Comparison of ENCODE assay signal across 9 mouse cellular contexts in the genomic region with DNA sequence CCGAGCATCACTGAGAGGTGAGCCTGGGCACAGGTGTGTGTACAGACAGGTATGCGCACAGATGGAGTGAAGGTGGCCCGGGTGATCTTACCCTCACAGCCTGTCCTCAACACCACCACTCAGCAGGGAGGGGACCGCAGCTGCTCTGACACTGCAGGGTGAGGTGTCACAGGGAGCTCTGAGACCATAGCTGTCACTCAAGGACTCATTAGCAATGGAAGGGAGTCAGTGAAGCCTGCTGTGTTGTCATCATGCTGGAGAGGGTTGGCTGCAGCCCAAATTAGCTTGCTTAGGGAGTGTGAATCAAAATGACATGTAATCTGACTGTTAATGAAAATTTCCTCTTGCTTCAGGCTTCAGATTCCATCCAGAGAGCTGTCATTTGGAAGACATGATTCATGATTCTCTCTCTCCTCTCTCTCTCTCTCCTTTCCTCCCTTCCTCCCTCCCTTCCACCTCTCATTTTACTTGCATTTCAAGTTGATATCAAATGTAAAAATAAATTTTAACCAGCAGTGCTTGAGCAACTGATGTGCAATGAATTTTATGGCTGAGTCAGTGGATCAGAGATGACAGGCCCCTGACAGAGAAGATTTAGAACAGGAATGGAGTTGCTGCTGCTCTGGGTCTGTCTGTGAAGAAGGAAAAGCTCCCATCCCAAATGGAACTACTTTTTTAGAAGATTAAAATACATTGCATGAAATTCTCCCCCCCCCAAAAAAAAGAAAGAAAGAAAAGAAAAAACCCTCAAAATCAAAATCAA.
DNase-seq lines count a peak whose midpoint lies in the region; ATAC-seq lines count a peak whose summit lies in the region.
"Had no signal": no experiment of that assay in that cellular context is flagged by ENCODE, and none has a peak within 500 bp of the region (broad histone marks: within the 10 kb centered on the region; RNA-seq: fewer than 3 reads in every experiment).

No protein-coding gene starts in this region.

- WGBS in heart, embryonic 12.5 days: 40% methylated on average over 4 of the region's 4 CpGs

- H3K4me3 ChIP-seq in heart, embryonic 12.5 days: no peak overlapping the region
- H3K4me3 ChIP-seq: liver, embryonic 15.5 days had no signal

- no peak overlapping the region for H3K4me2 ChIP-seq in heart, embryonic 12.5 days
- H3K4me2 ChIP-seq: liver, embryonic 15.5 days had no signal

- no peak for ATAC-seq in heart, embryonic 12.5 days (ENCODE audit: insufficient number of reproducible peaks, low FRiP score)

- no peaks in the 10 kb centered on the region for H3K9me3 ChIP-seq in heart, embryonic 12.5 days (replicated peaks)
- H3K9me3 ChIP-seq: liver, embryonic 15.5 days had no signal

- peak; percentile 79 for DNase-seq in heart, adult 11 months
- DNase-seq in adrenal gland, postnatal 14 days: peak; percentile 54
- peak; percentile 11 to 17 for DNase-seq in frontal cortex, postnatal 36 days (ENCODE audit: low spot score in 2 of 2)
- peak; percentile 9 for DNase-seq in mesoderm, embryonic 11.5 days (ENCODE audit: low read depth, low spot score)
- DNase-seq in thymus, postnatal 14 days: no peak
- DNase-seq in ovary, adult 18-20 months (ENCODE audit: low spot score): no peak
- DNase-seq in gastrocnemius, postnatal 10 days: no peak

- no peaks in the 10 kb centered on the region for H3K36me3 ChIP-seq in heart, embryonic 12.5 days
- H3K36me3 ChIP-seq: liver, embryonic 15.5 days had no signal

- H3K4me1 ChIP-seq in heart, embryonic 12.5 days (replicated peaks): 0 out of 2 replicates have a peak, but pooled peaks cover 4% of the 10 kb centered on the region
- H3K4me1 ChIP-seq: liver, embryonic 15.5 days had no signal

- no peak overlapping the region for H3K27ac ChIP-seq in heart, embryonic 12.5 days (ENCODE audit: poor library complexity, severe bottlenecking)
- H3K27ac ChIP-seq: liver, embryonic 15.5 days had no signal

- no peaks in the 10 kb centered on the region for H3K27me3 ChIP-seq in heart, embryonic 12.5 days (replicated peaks)
- H3K27me3 ChIP-seq: liver, embryonic 15.5 days had no signal

- H3K9ac ChIP-seq in heart, embryonic 12.5 days: no peak overlapping the region
- H3K9ac ChIP-seq: liver, embryonic 15.5 days had no signal

Comparison
In these comparisons a context has a peak if more than half of its experiments do, and no peak if none do; other contexts are left out.
1. DNase-seq: peak in heart, adult 11 months (single experiment), adrenal gland, postnatal 14 days (single experiment), frontal cortex, postnatal 36 days (2 of 2) and mesoderm, embryonic 11.5 days (single experiment); none in thymus, postnatal 14 days (single experiment), ovary, adult 18-20 months (single experiment) and gastrocnemius, postnatal 10 days (single experiment).